Mouse (Mus musculus) neural tube, embryonic 11.5 days (tissue): ENCODE measurements around the gene Tnfsf4. TPM values are rescaled to one million over a fixed set of nuclear protein-coding genes. Genes with fewer than 3 reads are reported as not detected.
A peak's percentile ranks its signal among the peaks of the same experiment; 100 is the strongest.

ENCODE experiments used
- ATAC-seq: fragments of 200-750 bp; cut with Nextera tagmentation; 2 replicates; pipeline ENCODE4 v1.8.0; 2017; ENCODE audit warnings: moderate number of reproducible peaks, mild to moderate bottlenecking, moderate TSS enrichment, moderate library complexity; ENCODE audit not compliant: insufficient read depth, low FRiP score, low TSS enrichment
- DNase-seq: peaks from one replicate; pipeline ENCODE4 v3.0.0-alpha.2; 2015; ENCODE audit warnings: low spot score
- H3K27ac ChIP-seq: fragments of 300-500 bp; sonication (generic); 2 replicates; pipeline ENCODE4 v1.5.1; 2014; ENCODE audit warnings: low read depth, mild to moderate bottlenecking, low read length
- H3K27me3 ChIP-seq: fragments of 300-500 bp; sonication (generic); 2 replicates; pipeline ENCODE4 v1.6.1; 2014; ENCODE audit warnings: mild to moderate bottlenecking, low read length, mixed read lengths; ENCODE audit not compliant: control insufficient read depth, insufficient read depth
- H3K36me3 ChIP-seq: fragments of 300-500 bp; sonication (generic); 2 replicates; pipeline ENCODE4 v1.6.1; 2014; ENCODE audit warnings: mild to moderate bottlenecking, low read length, moderate library complexity, mixed read lengths; ENCODE audit not compliant: control insufficient read depth, insufficient read depth
- H3K4me1 ChIP-seq: fragments of 300-500 bp; sonication (generic); 2 replicates; pipeline ENCODE4 v1.6.1; 2014; ENCODE audit warnings: low read length, mixed read lengths; ENCODE audit not compliant: control insufficient read depth, insufficient read depth
- H3K4me2 ChIP-seq: fragments of 300-500 bp; sonication (generic); 2 replicates; pipeline ENCODE4 v1.6.1; 2014; ENCODE audit warnings: low read depth, mild to moderate bottlenecking, moderate library complexity
- H3K4me3 ChIP-seq: fragments of 300-500 bp; sonication (generic); 2 replicates; pipeline ENCODE4 v1.5.1; 2014; ENCODE audit warnings: low read depth, low read length
- H3K9ac ChIP-seq: fragments of 300-500 bp; sonication (generic); 2 replicates; pipeline ENCODE4 v1.6.1; 2014; ENCODE audit warnings: mild to moderate bottlenecking, low read length
- H3K9me3 ChIP-seq: fragments of 300-500 bp; sonication (generic); 2 replicates; pipeline ENCODE4 v1.6.1; 2016; ENCODE audit warnings: low read length; ENCODE audit not compliant: control insufficient read depth
- WGBS: fragments of 180-500 bp; shearing (Covaris S2); extraction: QIAGEN DNeasy Blood & Tissue Kit; methylation state at CpG from one replicate; pipeline ENCODE4 v1.1.7; 2014; 5-methylcytosine and 5-hydroxymethylcytosine counted together
- polyA plus RNA-seq: library from polyadenylated mRNA; unstranded; fragments of >200 nt; fragmentation: Nextera tagmentation; extraction: Ambion mirVana; gene quantifications from 2 replicates; pipeline ENCODE4 v1.2.1, GENCODE M21; 2014

Gene Tnfsf4
- polyA plus RNA-seq, 1 experiment from 2014 or later: not detected

DNA sequence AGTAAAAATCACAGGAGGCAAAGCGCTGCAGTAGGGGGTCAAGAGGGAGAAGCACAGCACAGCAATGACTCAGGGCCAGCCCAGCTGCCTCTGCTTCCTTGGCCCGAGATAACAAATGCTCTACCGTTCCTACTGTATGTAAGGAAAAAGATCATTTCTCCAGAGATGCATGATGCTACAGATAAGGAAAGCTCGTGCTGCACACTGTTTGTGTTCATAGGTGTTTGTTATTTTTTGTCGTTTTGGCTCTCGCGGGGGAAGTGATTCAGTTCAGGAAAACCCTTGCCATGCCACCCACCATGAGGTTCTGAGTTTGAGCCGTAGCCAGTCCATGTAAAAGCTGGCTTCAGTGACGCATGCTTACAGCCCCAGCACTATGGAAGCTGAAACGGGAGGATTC lies 2.3 kb upstream of the Tnfsf4 start:
- H3K4me1 ChIP-seq: no peaks in the 10 kb centered on the region
- H3K4me2 ChIP-seq: no peak overlapping the region
- no peak overlapping the region for H3K9ac ChIP-seq
- no peaks in the 10 kb centered on the region for H3K9me3 ChIP-seq
- no peaks in the 10 kb centered on the region for H3K36me3 ChIP-seq
- no peak overlapping the region for H3K4me3 ChIP-seq
- 83% methylated on average over 10 of the region's 10 CpGs for WGBS
- H3K27ac ChIP-seq: no peak overlapping the region
- H3K27me3 ChIP-seq: no peaks in the 10 kb centered on the region
- ATAC-seq: no peak
- no peak for DNase-seq

DNA sequence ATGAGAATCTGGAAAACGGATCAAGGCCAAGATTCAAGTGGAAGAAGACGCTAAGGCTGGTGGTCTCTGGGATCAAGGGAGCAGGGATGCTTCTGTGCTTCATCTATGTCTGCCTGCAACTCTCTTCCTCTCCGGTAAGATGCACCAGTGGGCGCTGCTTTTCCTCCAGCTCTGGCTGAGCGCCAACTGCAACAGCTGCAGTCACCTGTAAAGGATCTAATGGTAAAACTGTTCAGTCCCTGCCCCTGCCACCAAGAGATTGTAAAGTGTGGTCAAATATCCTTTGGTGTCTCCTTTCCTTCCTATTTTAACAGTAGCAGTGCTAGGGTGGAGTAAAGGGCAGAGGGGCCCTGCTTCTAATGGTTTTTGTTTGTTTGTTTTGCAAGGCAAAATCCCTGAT lies 401 bp downstream of the Tnfsf4 start:
- Histone ChIP-seq H3K4me1 (no peaks in the 10 kb centered on the region), H3K36me3 (no peaks in the 10 kb centered on the region), H3K4me2 (no peak overlapping the region), H3K27ac (no peak overlapping the region), H3K27me3 (no peaks in the 10 kb centered on the region), H3K9ac (no peak overlapping the region), H3K4me3 (no peak overlapping the region), H3K9me3 (no peaks in the 10 kb centered on the region)
- WGBS: 64% methylated on average over 5 of the region's 5 CpGs
- ATAC-seq (no peak), DNase-seq (no peak)

DNA sequence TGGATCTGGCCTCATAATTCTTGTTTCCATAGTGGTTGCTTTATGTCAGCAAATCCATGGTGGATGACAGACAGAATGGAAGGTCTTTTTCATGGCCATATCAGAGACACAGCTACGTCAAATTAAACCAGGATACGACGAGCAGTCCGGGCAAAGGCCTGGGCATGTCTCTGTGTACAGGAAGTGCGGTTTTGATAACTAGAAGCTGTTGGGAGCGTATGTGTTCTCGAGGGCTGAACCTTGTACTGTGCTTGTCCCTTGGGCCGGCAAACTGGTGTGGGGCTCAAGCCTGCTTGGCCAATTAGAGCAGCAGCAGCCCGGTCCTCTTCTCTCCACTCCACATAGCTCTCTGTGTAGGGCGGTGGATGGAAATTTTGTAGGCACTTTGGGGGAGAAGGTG lies 1.1 kb downstream of the Tnfsf4 start:
- WGBS: 92% methylated on average over 10 of the region's 10 CpGs
- DNase-seq: no peak
- H3K9ac ChIP-seq: no peak overlapping the region
- H3K4me1 ChIP-seq: no peaks in the 10 kb centered on the region
- no peak overlapping the region for H3K27ac ChIP-seq
- no peaks in the 10 kb centered on the region for H3K36me3 ChIP-seq
- no peak for ATAC-seq
- H3K4me2 ChIP-seq: no peak overlapping the region
- H3K27me3 ChIP-seq: no peaks in the 10 kb centered on the region
- no peaks in the 10 kb centered on the region for H3K9me3 ChIP-seq
- no peak overlapping the region for H3K4me3 ChIP-seq

DNA sequence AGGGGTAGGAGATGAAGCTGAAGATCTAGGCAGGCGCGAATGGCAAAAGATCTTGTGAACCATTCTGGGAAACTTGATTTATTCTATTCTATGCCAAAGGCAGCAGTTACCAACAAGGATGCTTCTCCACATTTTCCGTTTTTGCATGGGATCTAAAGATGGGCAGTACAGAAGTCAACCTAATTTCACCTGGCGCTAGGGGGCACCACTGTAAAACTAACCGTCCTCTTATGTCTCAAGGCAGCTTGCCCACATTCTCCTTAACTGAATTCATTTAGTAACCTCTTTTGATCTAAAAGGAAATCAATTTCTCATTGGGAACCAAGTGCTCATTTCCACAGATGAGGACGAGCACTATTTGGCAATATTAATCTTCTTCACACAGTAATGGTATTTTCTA lies 4.9 kb downstream of the Tnfsf4 start:
- H3K4me1 ChIP-seq: no peaks in the 10 kb centered on the region
- no peaks in the 10 kb centered on the region for H3K9me3 ChIP-seq
- H3K9ac ChIP-seq: no peak overlapping the region
- H3K27ac ChIP-seq: no peak overlapping the region
- no peak overlapping the region for H3K4me3 ChIP-seq
- 23% methylated on average over 6 of the region's 6 CpGs for WGBS
- H3K27me3 ChIP-seq: no peaks in the 10 kb centered on the region
- ATAC-seq: peak; percentile 64
- H3K4me2 ChIP-seq: no peak overlapping the region
- no peaks in the 10 kb centered on the region for H3K36me3 ChIP-seq
- peak; percentile 68 for DNase-seq

DNA sequence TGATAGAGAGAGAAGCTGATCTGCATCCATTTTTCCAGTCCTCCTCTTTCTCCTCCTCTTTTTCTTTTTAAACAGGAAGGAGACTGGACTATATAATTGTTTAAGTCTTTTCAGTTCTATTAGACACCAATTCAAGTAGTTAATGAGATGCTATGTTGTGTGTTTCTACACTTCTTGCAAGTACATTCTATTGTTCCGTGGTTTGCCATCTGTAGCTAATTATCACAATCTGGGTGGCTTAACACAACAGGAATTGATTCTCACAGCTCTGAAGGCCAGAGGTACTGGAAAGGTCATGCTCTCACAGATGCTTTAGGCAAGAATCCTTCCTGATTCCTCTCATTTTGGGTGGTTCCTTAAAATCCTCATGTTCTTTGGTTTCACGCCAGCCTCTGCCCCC lies 7.9 kb downstream of the Tnfsf4 start:
- no peak overlapping the region for H3K27ac ChIP-seq
- ATAC-seq: no peak; the same call in 1 of the 2 replicates
- H3K4me3 ChIP-seq: no peak overlapping the region
- H3K4me2 ChIP-seq: no peak overlapping the region
- H3K36me3 ChIP-seq: no peaks in the 10 kb centered on the region
- H3K9me3 ChIP-seq: no peaks in the 10 kb centered on the region
- no peak overlapping the region for H3K9ac ChIP-seq
- no peak for DNase-seq
- no peaks in the 10 kb centered on the region for H3K27me3 ChIP-seq
- 26% methylated on average over 2 of the region's 2 CpGs for WGBS
- no peaks in the 10 kb centered on the region for H3K4me1 ChIP-seq

DNA sequence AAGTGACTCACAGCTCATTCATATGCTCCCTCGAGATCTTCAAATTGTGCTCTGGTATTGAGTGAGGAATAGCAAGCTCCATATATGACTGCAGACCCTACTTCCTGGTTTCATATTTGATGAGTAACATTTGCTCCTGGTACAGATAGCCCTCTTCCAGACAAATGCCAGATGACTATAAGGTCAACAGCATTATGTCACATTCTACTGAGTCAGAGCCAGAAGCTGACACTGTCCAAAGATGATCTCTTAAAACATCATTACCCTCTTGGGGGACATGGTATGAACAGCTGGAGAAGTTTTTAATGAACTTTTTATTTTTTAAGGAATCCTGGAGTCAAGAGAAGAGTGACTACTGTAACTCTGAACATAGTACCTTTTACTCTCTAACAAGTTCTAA lies 11.3 kb downstream of the Tnfsf4 start:
- H3K4me2 ChIP-seq: no peak overlapping the region
- WGBS: 71% methylated on average over 1 of the region's 1 CpGs
- H3K36me3 ChIP-seq: no peaks in the 10 kb centered on the region
- ATAC-seq: no peak
- H3K9me3 ChIP-seq: no peaks in the 10 kb centered on the region
- no peaks in the 10 kb centered on the region for H3K27me3 ChIP-seq
- H3K4me1 ChIP-seq: no peaks in the 10 kb centered on the region
- H3K9ac ChIP-seq: no peak overlapping the region
- DNase-seq: no peak
- no peak overlapping the region for H3K27ac ChIP-seq
- no peak overlapping the region for H3K4me3 ChIP-seq

DNA sequence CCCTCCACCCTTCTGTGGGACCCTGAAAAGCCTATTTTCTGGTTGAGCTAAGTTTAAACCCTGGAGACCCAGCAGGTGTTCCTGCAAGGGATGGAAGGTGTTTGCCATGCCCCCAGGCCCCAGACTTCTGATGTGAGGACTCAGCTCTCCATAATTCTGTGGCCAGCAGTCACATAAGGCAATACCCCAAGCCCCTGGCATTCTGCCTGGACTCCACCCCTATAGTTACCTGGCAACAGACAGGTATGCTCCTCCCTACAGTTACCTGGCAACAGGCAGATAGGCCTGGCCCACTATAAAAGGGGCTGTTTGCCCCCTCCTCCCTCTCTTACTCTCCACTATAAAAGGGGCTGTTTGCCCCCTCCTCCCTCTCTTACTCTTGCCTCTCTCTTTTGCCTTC lies 24.7 kb downstream of the Tnfsf4 start:
- ATAC-seq: no peak
- Histone ChIP-seq H3K4me1 (no peaks in the 10 kb centered on the region), H3K27me3 (no peaks in the 10 kb centered on the region), H3K9ac (no peak overlapping the region), H3K4me2 (no peak overlapping the region), H3K36me3 (no peaks in the 10 kb centered on the region), H3K4me3 (no peak overlapping the region), H3K9me3 (no peaks in the 10 kb centered on the region), H3K27ac (no peak overlapping the region)
- DNase-seq: no peak

DNA sequence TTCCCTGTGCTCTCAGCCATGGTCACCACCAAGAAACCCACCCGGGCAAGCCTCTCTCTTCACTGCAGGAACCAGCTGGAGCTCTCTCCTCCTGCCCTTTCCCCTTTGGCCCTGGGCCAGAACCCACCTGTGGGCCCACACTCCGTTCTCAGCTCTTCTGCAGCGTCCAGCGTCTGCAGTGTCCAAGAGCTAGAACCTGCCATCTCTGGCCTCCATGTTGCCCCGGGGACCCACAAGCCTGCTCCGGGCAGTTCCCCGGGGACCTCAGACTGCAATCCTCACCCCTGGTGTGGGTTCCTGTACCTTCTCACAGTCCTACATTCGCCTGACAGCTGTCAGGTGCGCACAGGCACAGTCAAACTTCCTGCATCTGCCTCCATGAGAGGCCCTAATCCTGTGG lies 25.4 kb downstream of the Tnfsf4 start:
- no peak overlapping the region for H3K9ac ChIP-seq
- DNase-seq: no peak
- no peaks in the 10 kb centered on the region for H3K27me3 ChIP-seq
- H3K27ac ChIP-seq: no peak overlapping the region
- no peak for ATAC-seq
- no peaks in the 10 kb centered on the region for H3K4me1 ChIP-seq
- no peaks in the 10 kb centered on the region for H3K9me3 ChIP-seq
- no peaks in the 10 kb centered on the region for H3K36me3 ChIP-seq
- 90% methylated on average over 9 of the region's 9 CpGs for WGBS
- H3K4me2 ChIP-seq: no peak overlapping the region
- no peak overlapping the region for H3K4me3 ChIP-seq

DNA sequence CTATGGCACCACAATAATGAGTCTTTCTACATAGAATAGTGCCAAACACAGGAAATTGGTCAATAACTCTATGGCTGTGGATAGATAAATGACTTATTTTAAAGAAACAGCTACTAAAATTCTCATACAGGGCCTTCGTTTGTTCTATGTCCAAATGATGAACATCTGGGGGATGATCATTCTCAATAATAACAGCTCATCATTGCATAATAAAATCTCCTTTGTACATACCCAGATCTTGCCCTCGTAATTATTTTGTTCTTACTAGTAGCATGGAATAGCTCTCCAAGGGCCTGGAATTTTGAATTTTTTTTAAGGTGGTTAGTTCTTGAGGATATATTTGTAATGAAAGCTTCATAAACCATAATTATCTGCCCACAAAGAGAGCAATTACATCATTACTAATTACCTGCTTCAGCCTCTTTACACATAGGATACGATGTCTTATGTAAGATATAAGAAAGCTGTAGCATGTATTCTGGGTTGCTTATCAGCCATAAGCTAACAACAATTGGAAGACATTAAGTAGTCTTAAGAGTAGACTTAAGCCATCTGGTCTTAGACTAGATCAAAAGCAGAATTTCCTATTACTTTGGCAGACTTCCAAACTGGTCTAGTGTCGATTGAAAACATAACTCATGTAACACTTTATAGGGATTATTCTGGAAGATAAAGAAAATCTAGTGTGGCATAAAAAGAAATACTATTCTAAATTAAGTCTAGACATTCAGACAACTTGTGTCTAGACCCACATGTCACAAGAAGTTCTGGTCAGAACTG lies 31.3 kb downstream of the Tnfsf4 start:
- ATAC-seq: no peak
- H3K9me3 ChIP-seq: no peaks in the 10 kb centered on the region
- 90% methylated on average over 4 of the region's 4 CpGs for WGBS

More for the DNA sequence above, 31.3 kb downstream of the Tnfsf4 start:
- H3K36me3 ChIP-seq: no peaks in the 10 kb centered on the region
- no peak overlapping the region for H3K27ac ChIP-seq
- H3K9ac ChIP-seq: no peak overlapping the region
- no peak for DNase-seq
- no peak overlapping the region for H3K4me3 ChIP-seq
- H3K27me3 ChIP-seq: no peaks in the 10 kb centered on the region
- no peak overlapping the region for H3K4me2 ChIP-seq
- H3K4me1 ChIP-seq: no peaks in the 10 kb centered on the region
